Mouse (Mus musculus) liver, adult 2 months (tissue): Measurements from ENCODE around the gene Slc7a6. TPM values are rescaled to one million over a fixed set of nuclear protein-coding genes. Genes with fewer than 3 reads are reported as not detected.

Experiments used
- DNase-seq: peaks from one replicate; pipeline ENCODE4 v3.0.0-alpha.2; 2011; ENCODE audit warnings: low read depth, low spot score; ENCODE audit errors: extremely low read depth
- H3K27ac ChIP-seq: fragments of 200-500 bp; replicated peaks from 2 replicates; pipeline ENCODE4 v1.5.1; 2012; ENCODE audit warnings: low read depth, mild to moderate bottlenecking, control low read depth, inconsistent platforms, low read length; ENCODE audit not compliant: insufficient read depth
- H3K27me3 ChIP-seq: fragments of 200-500 bp; 2 replicates; pipeline ENCODE4 v1.6.1; 2012; ENCODE audit warnings: mild to moderate bottlenecking, moderate library complexity, low read length, inconsistent platforms; ENCODE audit not compliant: control insufficient read depth, insufficient read depth
- H3K36me3 ChIP-seq: fragments of 200-500 bp; 2 replicates; pipeline ENCODE4 v1.6.1; 2012; ENCODE audit warnings: low read length, inconsistent platforms; ENCODE audit not compliant: control insufficient read depth, insufficient read depth
- H3K4me1 ChIP-seq: fragments of 200-500 bp; 2 replicates; pipeline ENCODE4 v1.6.1; 2011; ENCODE audit warnings: low read length; ENCODE audit not compliant: control insufficient read depth, insufficient read depth
- H3K4me3 ChIP-seq: fragments of 200-500 bp; 2 replicates; pipeline ENCODE4 v1.5.1; 2011; ENCODE audit warnings: low read depth, mild to moderate bottlenecking, control low read depth, low read length, moderate library complexity; ENCODE audit not compliant: insufficient read depth
- H3K79me2 ChIP-seq: fragments of 200-500 bp; 2 replicates; pipeline ENCODE4 v1.6.1; 2012; ENCODE audit warnings: inconsistent platforms, mild to moderate bottlenecking, low read length, moderate library complexity; ENCODE audit not compliant: control insufficient read depth, insufficient read depth
- H3K9ac ChIP-seq: fragments of 200-500 bp; 2 replicates; pipeline ENCODE4 v1.6.1; 2012; ENCODE audit warnings: low read depth, mild to moderate bottlenecking, control low read depth, inconsistent platforms, low read length
- CTCF ChIP-seq: fragments of 200-500 bp; IDR thresholded peaks from 2 replicates; pipeline ENCODE4 v1.5.1; 2011; ENCODE audit warnings: low read depth, low read length, control low read depth
- POLR2A ChIP-seq: fragments of 200-500 bp; IDR thresholded peaks from 2 replicates; pipeline ENCODE4 v1.6.1; 2011; ENCODE audit warnings: low read length, control low read depth; ENCODE audit not compliant: insufficient read depth; ENCODE audit errors: extremely low read depth
- WGBS: fragments of 180-500 bp; shearing (Covaris S2); methylation state at CpG from one replicate; pipeline ENCODE4 v1.1.7; 2018; 5-methylcytosine and 5-hydroxymethylcytosine counted together
- polyA plus RNA-seq: library from polyadenylated mRNA; depleted of rRNA; stranded (reverse); fragments of >200 nt; gene quantifications from 2 replicates; pipeline ENCODE4 v1.2.3, GENCODE M21; 2012
- total RNA-seq: library from RNA; depleted of rRNA; stranded (reverse); fragments of >200 nt; gene quantifications from 2 replicates; pipeline ENCODE4 v1.2.3, GENCODE M21; 2014

Slc7a6 gene
- total and polyA plus RNA-seq, 2 experiments, result 0.09 to 0.91 TPM

GRCm38 (mm10) chr8:106210821-106211345, 42.2 kb downstream of the Slc7a6 start, which contains the start of the genes Slc7a6os and Prmt7:
TSS of gene Slc7a6os (minus strand) at chr8:106210935.
TSS of gene Prmt7 (plus strand) at chr8:106210936.
- DNase-seq, result peak; percentile 82
- H3K79me2 ChIP-seq, result no peaks in the 10 kb centered on the region; the same call in 1 of the 2 replicates
- no peaks in the 10 kb centered on the region for H3K27me3 ChIP-seq
- peak within 1 kb of the TSS; percentile 73 for H3K4me3 ChIP-seq
- WGBS, result under 1% methylated on average over 52 of the region's 52 CpGs
- H3K27ac ChIP-seq, result peak within 1 kb of the TSS; percentile 82
- peaks cover 2% of the 10 kb centered on the region; the same call in 1 of the 2 replicates for H3K4me1 ChIP-seq
- H3K36me3 ChIP-seq, result peaks cover 14% of the 10 kb centered on the region; the same call in 1 of the 2 replicates
- H3K9ac ChIP-seq, result peak within 1 kb of the TSS; percentile 88
- TF ChIP-seq POLR2A (peak; percentile 97), CTCF (no peak)

GRCm38 (mm10) chr8:106211421-106211820, 42.8 kb downstream of the Slc7a6 start:
- Histone ChIP-seq H3K4me1 (peaks cover 2% of the 10 kb centered on the region; the same call in 1 of the 2 replicates), H3K27me3 (no peaks in the 10 kb centered on the region), H3K27ac (peak overlapping the region; percentile 41), H3K79me2 (no peaks in the 10 kb centered on the region; the same call in 1 of the 2 replicates), H3K4me3 (peak overlapping the region; percentile 73), H3K36me3 (peaks cover 13% of the 10 kb centered on the region; the same call in 1 of the 2 replicates), H3K9ac (peak overlapping the region; percentile 71)
- WGBS, result 4% methylated on average over 13 of the region's 13 CpGs
- DNase-seq, result no peak
- TF ChIP-seq CTCF (no peak), POLR2A (no peak)

GRCm38 (mm10) chr8:106213959-106214358, 45.3 kb downstream of the Slc7a6 start:
- Histone ChIP-seq H3K27ac (no peak overlapping the region), H3K79me2 (no peaks in the 10 kb centered on the region; the same call in 1 of the 2 replicates), H3K4me1 (peaks cover 2% of the 10 kb centered on the region; the same call in 1 of the 2 replicates), H3K9ac (no peak overlapping the region), H3K27me3 (no peaks in the 10 kb centered on the region), H3K4me3 (no peak overlapping the region), H3K36me3 (peaks cover 13% of the 10 kb centered on the region)
- TF ChIP-seq CTCF (no peak), POLR2A (no peak)
- DNase-seq, result no peak
- 96% methylated on average over 3 of the region's 3 CpGs for WGBS

GRCm38 (mm10) chr8:106219620-106220019, 51.0 kb downstream of the Slc7a6 start:
- TF ChIP-seq POLR2A, result no peak
- no peak for TF ChIP-seq CTCF
- H3K4me3 ChIP-seq, result no peak overlapping the region
- no peak for DNase-seq
- WGBS, result 91% methylated on average over 3 of the region's 3 CpGs
- no peak overlapping the region for H3K9ac ChIP-seq
- peaks cover 35% of the 10 kb centered on the region for H3K36me3 ChIP-seq
- H3K79me2 ChIP-seq, result no peaks in the 10 kb centered on the region
- H3K4me1 ChIP-seq, result no peaks in the 10 kb centered on the region
- H3K27ac ChIP-seq, result no peak overlapping the region
- H3K27me3 ChIP-seq, result no peaks in the 10 kb centered on the region

- Histone ChIP-seq H3K36me3 (peaks cover 23% of the 10 kb centered on the region), H3K27me3 (no peaks in the 10 kb centered on the region), H3K79me2 (no peaks in the 10 kb centered on the region), H3K4me3 (no peak overlapping the region), H3K9ac (no peak overlapping the region), H3K27ac (no peak overlapping the region), H3K4me1 (no peaks in the 10 kb centered on the region)
- WGBS, result 43% methylated on average over 9 of the region's 9 CpGs
- TF ChIP-seq POLR2A (no peak), CTCF (peak; percentile 56)
- peak; percentile 30 for DNase-seq
Measured at GRCm38 (mm10) chr8:106226589-106226988, 57.9 kb downstream of the Slc7a6 start.

GRCm38 (mm10) chr8:106231536-106231935, 62.9 kb downstream of the Slc7a6 start:
- Histone ChIP-seq H3K9ac (no peak overlapping the region), H3K27me3 (no peaks in the 10 kb centered on the region), H3K79me2 (no peaks in the 10 kb centered on the region), H3K27ac (no peak overlapping the region), H3K4me3 (no peak overlapping the region), H3K4me1 (no peaks in the 10 kb centered on the region), H3K36me3 (peaks cover 12% of the 10 kb centered on the region)
- TF ChIP-seq POLR2A (no peak), CTCF (no peak)
- 94% methylated on average over 7 of the region's 7 CpGs for WGBS
- no peak for DNase-seq
